Mouse (Mus musculus) thymus, adult 2 months (tissue): ENCODE measurements around the gene Arid3c.

Experiments
- CTCF ChIP-seq: fragments of 200-500 bp; IDR thresholded peaks from 2 replicates; pipeline ENCODE4 v1.5.1; 2012; ENCODE audit warnings: mild to moderate bottlenecking, control low read depth, low read length, moderate library complexity, borderline replicate concordance; ENCODE audit not compliant: control insufficient read depth, poor library complexity, insufficient read depth; ENCODE audit errors: extremely low read depth
- POLR2A ChIP-seq: fragments of 200-500 bp; IDR thresholded peaks from 2 replicates; pipeline ENCODE4 v1.6.1; 2012; ENCODE audit warnings: mild to moderate bottlenecking, low read length, control low read depth, moderate library complexity; ENCODE audit not compliant: control insufficient read depth, poor library complexity, insufficient read depth; ENCODE audit errors: extremely low read depth

GRCm38 (mm10) chr4:41757321-41757720, 26.4 kb upstream of the Arid3c start:
- TF ChIP-seq POLR2A (no peak), CTCF (no peak)
